Mouse (Mus musculus) embryo, embryonic 11.5 days (tissue): ENCODE measurements at regions not wholly inside any gene's neighbourhood (a gene's known extent, or its start where the extent isn't known, plus 50 kb on each side); places are given as distances from the start of the nearest gene placed in this dataset.

ENCODE experiments used
- DNase-seq: peaks from one replicate; pipeline ENCODE4 v3.0.0-alpha.2; 2012; ENCODE audit warnings: low read depth, low spot score

- DNase-seq = no peak
These were observed 67.5 kb downstream of the Lmo4 start for GRCm38 (mm10) chr3:144137483-144137882.

- no peak for DNase-seq
These were observed 68.6 kb downstream of the Lmo4 start for GRCm38 (mm10) chr3:144136432-144136831.

GRCm38 (mm10) chr3:144135646-144136045, 69.4 kb downstream of the Lmo4 start:
- no peak for DNase-seq

GRCm38 (mm10) chr3:144128042-144128441, 77.0 kb downstream of the Lmo4 start:
- DNase-seq = no peak

- DNase-seq = no peak
These were observed 80.7 kb downstream of the Lmo4 start for GRCm38 (mm10) chr3:144124353-144124752.

GRCm38 (mm10) chr3:144123361-144124072, 81.5 kb downstream of the Lmo4 start:
- DNase-seq = no peak

- no peak for DNase-seq
These were observed 85.9 kb downstream of the Lmo4 start for GRCm38 (mm10) chr3:144119076-144119475.

- DNase-seq = no peak
These were observed 91.1 kb downstream of the Lmo4 start for GRCm38 (mm10) chr3:144113672-144114645.

GRCm38 (mm10) chr3:144110331-144111080, 94.5 kb downstream of the Lmo4 start:
- no peak for DNase-seq

GRCm38 (mm10) chr3:144109769-144110168, 95.3 kb downstream of the Lmo4 start:
- DNase-seq = no peak

GRCm38 (mm10) chr3:144108310-144108709, 96.7 kb downstream of the Lmo4 start:
- DNase-seq = no peak

- DNase-seq = no peak
These were observed 97.4 kb downstream of the Lmo4 start for GRCm38 (mm10) chr3:144107664-144108063.

GRCm38 (mm10) chr3:144104366-144104765, 100.7 kb downstream of the Lmo4 start:
- DNase-seq = no peak

- no peak for DNase-seq
These were observed 105.6 kb downstream of the Lmo4 start for GRCm38 (mm10) chr3:144099444-144099843.

- no peak for DNase-seq
These were observed 106.3 kb downstream of the Lmo4 start for GRCm38 (mm10) chr3:144098762-144099161.

GRCm38 (mm10) chr3:144091231-144091630, 113.8 kb downstream of the Lmo4 start:
- no peak for DNase-seq

- no peak for DNase-seq
These were observed 115.2 kb downstream of the Lmo4 start for GRCm38 (mm10) chr3:144089790-144090256.

GRCm38 (mm10) chr3:144088261-144088884, 116.6 kb downstream of the Lmo4 start:
- no peak for DNase-seq

- DNase-seq = no peak
These were observed 117.2 kb downstream of the Lmo4 start for GRCm38 (mm10) chr3:144087771-144088170.

GRCm38 (mm10) chr3:144086176-144086575, 118.8 kb downstream of the Lmo4 start:
- no peak for DNase-seq

- no peak for DNase-seq
These were observed 125.1 kb downstream of the Lmo4 start for GRCm38 (mm10) chr3:144079960-144080359.
